ENCODE assay signal across 22 mouse cellular contexts in genomic region chr10:91326144-91326655, GRCm38 (mm10).
DNase-seq lines count a peak whose midpoint lies in the region; ATAC-seq lines count a peak whose summit lies in the region.
"Had no signal": no experiment of that assay in that cellular context is flagged by ENCODE, and none has a peak within 500 bp of the region (broad histone marks: within the 10 kb centered on the region; RNA-seq: fewer than 3 reads in every experiment).

No protein-coding gene starts in this region.

- H3K4me2 ChIP-seq in embryonic facial prominence, embryonic 14.5 days (ENCODE audit: low read depth, low read length) = no peak overlapping the region
- peak overlapping the region; percentile 35 for H3K4me2 ChIP-seq in heart, embryonic 13.5 days
- no peak overlapping the region for H3K4me2 ChIP-seq in kidney, embryonic 16.5 days (replicated peaks; ENCODE audit: low read depth, low read length)
- 0 out of 2 replicates have a peak overlapping the region, but pooled peaks have one; percentile 3 for H3K4me2 ChIP-seq in midbrain, embryonic 15.5 days
- H3K4me2 ChIP-seq: embryonic facial prominence, embryonic 13.5 days; heart, embryonic 15.5 days had no signal

- ATAC-seq in embryonic facial prominence, embryonic 14.5 days (ENCODE audit: low read depth) = 0 out of 2 replicates have a peak, but pooled peaks have one; percentile 24
- no peak for ATAC-seq in heart, embryonic 13.5 days (ENCODE audit: extremely low read depth, insufficient number of reproducible peaks, low FRiP score, low TSS enrichment)
- ATAC-seq in kidney, embryonic 16.5 days (ENCODE audit: low FRiP score, low TSS enrichment) = no peak
- ATAC-seq in midbrain, embryonic 15.5 days (replicated peaks) = no peak
- ATAC-seq: activated CD4-positive, CD25-positive, alpha-beta regulatory T cell, adult 4 months had no signal

- 62% methylated on average over 8 of the region's 8 CpGs for WGBS in embryonic facial prominence, embryonic 14.5 days
- 77% methylated on average over 8 of the region's 8 CpGs for WGBS in embryonic facial prominence, embryonic 10.5 days
- 74% methylated on average over 8 of the region's 8 CpGs for WGBS in heart, embryonic 13.5 days
- WGBS in kidney, embryonic 16.5 days = 46% methylated on average over 8 of the region's 8 CpGs
- WGBS in midbrain, embryonic 15.5 days = 58% methylated on average over 8 of the region's 8 CpGs

- H3K4me1 ChIP-seq in embryonic facial prominence, embryonic 14.5 days (ENCODE audit: control insufficient read depth, insufficient read depth, low read length) = no peaks in the 10 kb centered on the region
- H3K4me1 ChIP-seq in embryonic facial prominence, embryonic 10.5 days = peaks cover 7% of the 10 kb centered on the region; the same call in 1 of the 2 replicates
- peaks cover 17% of the 10 kb centered on the region for H3K4me1 ChIP-seq in heart, embryonic 13.5 days
- H3K4me1 ChIP-seq in kidney, embryonic 16.5 days (ENCODE audit: insufficient read depth, low read length) = no peaks in the 10 kb centered on the region
- no peaks in the 10 kb centered on the region; the same call in 1 of the 2 replicates for H3K4me1 ChIP-seq in midbrain, embryonic 15.5 days
- H3K4me1 ChIP-seq: embryonic facial prominence, embryonic 13.5 days had no signal

- DNase-seq in embryonic facial prominence, embryonic 14.5 days (ENCODE audit: low spot score) = no peak
- DNase-seq in embryonic facial prominence, embryonic 10.5 days (ENCODE audit: low spot score) = no peak
- no peak for DNase-seq in heart, adult 9 months (ENCODE audit: low spot score in 2 of 2)
- DNase-seq in kidney, postnatal 10 days = no peak
- no peak for DNase-seq in urinary bladder, adult 18-20 months (ENCODE audit: low spot score in 2 of 2)
- DNase-seq: adrenal gland, adult 8-10 months; cerebellum, adult 2 months; cerebellum, postnatal 25 days; kidney, adult 11 months; kidney, postnatal 36 days; layer of hippocampus, postnatal 36 days; lung, postnatal 4 days; thymus, adult 18-20 months; thymus, postnatal 4 days had no signal

- no peak overlapping the region for H3K27ac ChIP-seq in embryonic facial prominence, embryonic 14.5 days (replicated peaks; ENCODE audit: low read depth, low read length)
- H3K27ac ChIP-seq in embryonic facial prominence, embryonic 10.5 days (replicated peaks) = no peak overlapping the region
- H3K27ac ChIP-seq in heart, embryonic 13.5 days (replicated peaks) = peak overlapping the region; percentile 36; the same call in 1 of the 2 replicates
- peak overlapping the region; percentile 21 for H3K27ac ChIP-seq in kidney, embryonic 16.5 days (ENCODE audit: low read length)
- no peak overlapping the region for H3K27ac ChIP-seq in midbrain, embryonic 15.5 days
- H3K27ac ChIP-seq: embryonic facial prominence, embryonic 13.5 days; heart, embryonic 15.5 days; hindbrain, embryonic 10.5 days had no signal

- H3K4me3 ChIP-seq in embryonic facial prominence, embryonic 14.5 days (ENCODE audit: low read depth, low read length) = no peak overlapping the region
- no peak overlapping the region for H3K4me3 ChIP-seq in embryonic facial prominence, embryonic 10.5 days
- H3K4me3 ChIP-seq in heart, embryonic 13.5 days = no peak overlapping the region
- H3K4me3 ChIP-seq in kidney, embryonic 16.5 days (ENCODE audit: low read length) = no peak overlapping the region
- H3K4me3 ChIP-seq in midbrain, embryonic 15.5 days = no peak overlapping the region
- H3K4me3 ChIP-seq: embryonic facial prominence, embryonic 13.5 days; heart, embryonic 15.5 days; hindbrain, embryonic 10.5 days; myocyte had no signal

- no peaks in the 10 kb centered on the region for H3K36me3 ChIP-seq in embryonic facial prominence, embryonic 14.5 days (ENCODE audit: control insufficient read depth, insufficient read depth, low read length)
- H3K36me3 ChIP-seq in embryonic facial prominence, embryonic 10.5 days (replicated peaks) = no peaks in the 10 kb centered on the region
- H3K36me3 ChIP-seq in heart, embryonic 13.5 days = no peaks in the 10 kb centered on the region
- H3K36me3 ChIP-seq in kidney, embryonic 16.5 days (ENCODE audit: insufficient read depth, low read length) = no peaks in the 10 kb centered on the region
- H3K36me3 ChIP-seq in midbrain, embryonic 15.5 days (replicated peaks) = no peaks in the 10 kb centered on the region
- H3K36me3 ChIP-seq: embryonic facial prominence, embryonic 13.5 days; heart, embryonic 15.5 days; hindbrain, embryonic 10.5 days had no signal

- H3K9me3 ChIP-seq in embryonic facial prominence, embryonic 14.5 days (ENCODE audit: control insufficient read depth, low read length) = no peaks in the 10 kb centered on the region
- H3K9me3 ChIP-seq in embryonic facial prominence, embryonic 10.5 days = no peaks in the 10 kb centered on the region
- no peaks in the 10 kb centered on the region for H3K9me3 ChIP-seq in heart, embryonic 13.5 days
- H3K9me3 ChIP-seq in kidney, embryonic 16.5 days (ENCODE audit: low read length) = no peaks in the 10 kb centered on the region
- no peaks in the 10 kb centered on the region for H3K9me3 ChIP-seq in midbrain, embryonic 15.5 days
- H3K9me3 ChIP-seq: embryonic facial prominence, embryonic 13.5 days; heart, embryonic 15.5 days; hindbrain, embryonic 10.5 days had no signal

- H3K9ac ChIP-seq in embryonic facial prominence, embryonic 14.5 days (ENCODE audit: low read depth, low read length) = no peak overlapping the region
- no peak overlapping the region for H3K9ac ChIP-seq in heart, embryonic 13.5 days
- no peak overlapping the region for H3K9ac ChIP-seq in kidney, embryonic 16.5 days (replicated peaks; ENCODE audit: low read length)
- H3K9ac ChIP-seq in midbrain, embryonic 15.5 days = no peak overlapping the region
- H3K9ac ChIP-seq: embryonic facial prominence, embryonic 13.5 days; heart, embryonic 15.5 days had no signal

- no peaks in the 10 kb centered on the region for H3K27me3 ChIP-seq in embryonic facial prominence, embryonic 14.5 days (replicated peaks; ENCODE audit: control insufficient read depth, insufficient read depth, low read length)
- no peaks in the 10 kb centered on the region for H3K27me3 ChIP-seq in embryonic facial prominence, embryonic 10.5 days (replicated peaks; ENCODE audit: low read depth, poor library complexity, severe bottlenecking)
- H3K27me3 ChIP-seq in heart, embryonic 13.5 days (replicated peaks) = no peaks in the 10 kb centered on the region
- H3K27me3 ChIP-seq in kidney, embryonic 16.5 days (ENCODE audit: insufficient read depth, low read length) = no peaks in the 10 kb centered on the region
- H3K27me3 ChIP-seq in midbrain, embryonic 15.5 days (replicated peaks) = no peaks in the 10 kb centered on the region
- H3K27me3 ChIP-seq: embryonic facial prominence, embryonic 13.5 days; heart, embryonic 15.5 days had no signal

Comparison
In these comparisons a context has a peak if more than half of its experiments do, and no peak if none do; other contexts are left out.
1. H3K27ac ChIP-seq: peak in heart, embryonic 13.5 days (single experiment) and kidney, embryonic 16.5 days (single experiment); none in embryonic facial prominence, embryonic 14.5 days (single experiment), embryonic facial prominence, embryonic 10.5 days (single experiment) and midbrain, embryonic 15.5 days (single experiment).
2. H3K4me2 ChIP-seq: peak in heart, embryonic 13.5 days (single experiment) and midbrain, embryonic 15.5 days (single experiment); none in embryonic facial prominence, embryonic 14.5 days (single experiment) and kidney, embryonic 16.5 days (single experiment).